ENCODE assay signal across 8 mouse cellular contexts in genomic region chr1:183047191-183047912, GRCm38 (mm10).
A peak's percentile ranks its signal among the peaks of the same experiment; 100 is the strongest.
DNase-seq lines count a peak whose midpoint lies in the region; ATAC-seq and TF ChIP-seq lines count a peak whose summit lies in the region.

No protein-coding gene starts in this region.

- no peak for TF ChIP-seq CTCF in lung, postnatal 0 days (IDR thresholded peaks at IDR 0.05)

- peak overlapping the region; percentile 54 for H3K27ac ChIP-seq in heart, embryonic 13.5 days (replicated peaks)
- no peak overlapping the region for H3K27ac ChIP-seq in heart, embryonic 10.5 days
- H3K27ac ChIP-seq in intestine, embryonic 15.5 days: no peak overlapping the region; the same call in 1 of the 2 replicates
- no peak overlapping the region for H3K27ac ChIP-seq in lung, postnatal 0 days (ENCODE audit: low read length)

- no peak for ATAC-seq in heart, embryonic 13.5 days (ENCODE audit: extremely low read depth, insufficient number of reproducible peaks, low FRiP score, low TSS enrichment)
- ATAC-seq in intestine, embryonic 15.5 days: peak; percentile 76
- ATAC-seq in lung, postnatal 0 days: peak; percentile 83

- peaks cover 42% of the 10 kb centered on the region for H3K4me1 ChIP-seq in heart, embryonic 13.5 days
- H3K4me1 ChIP-seq in heart, embryonic 10.5 days: peaks cover 32% of the 10 kb centered on the region
- H3K4me1 ChIP-seq in intestine, embryonic 15.5 days (replicated peaks): peaks cover 17% of the 10 kb centered on the region
- H3K4me1 ChIP-seq in lung, postnatal 0 days (ENCODE audit: insufficient read depth, low read depth, low read length): no peaks in the 10 kb centered on the region; the same call in 1 of the 2 replicates

- DNase-seq in heart, embryonic 10.5 days (ENCODE audit: low spot score): no peak
- peak; percentile 36 for DNase-seq in adrenal gland, adult 8-10 months
- peak; percentile 89 for DNase-seq in lung, postnatal 0 days (ENCODE audit: low spot score)
- no peak for DNase-seq in urinary bladder, postnatal 4 days (ENCODE audit: low spot score in 2 of 2)
- no peak for DNase-seq in left cerebral cortex, postnatal 25 days (ENCODE audit: low spot score in 2 of 2)
- no peak for DNase-seq in natural killer cell, adult 2 months (ENCODE audit: low spot score in 2 of 2)

- H3K4me2 ChIP-seq in heart, embryonic 13.5 days: no peak overlapping the region
- H3K4me2 ChIP-seq in intestine, embryonic 15.5 days (replicated peaks): no peak overlapping the region
- H3K4me2 ChIP-seq in lung, postnatal 0 days (replicated peaks; ENCODE audit: low read depth, low read length): no peak overlapping the region

- no peaks in the 10 kb centered on the region for H3K36me3 ChIP-seq in heart, embryonic 13.5 days
- no peaks in the 10 kb centered on the region for H3K36me3 ChIP-seq in heart, embryonic 10.5 days
- H3K36me3 ChIP-seq in intestine, embryonic 15.5 days: no peaks in the 10 kb centered on the region
- H3K36me3 ChIP-seq in lung, postnatal 0 days (ENCODE audit: insufficient read depth, low read length): no peaks in the 10 kb centered on the region

- intact Hi-C loops in left cerebral cortex, postnatal 25 days (cut with DNase I): no loop called here

- peak; percentile 85 for TF ChIP-seq EP300 in lung, postnatal 0 days (IDR thresholded peaks at IDR 0.05)

- H3K9ac ChIP-seq in heart, embryonic 13.5 days: no peak overlapping the region
- H3K9ac ChIP-seq in intestine, embryonic 15.5 days: no peak overlapping the region
- no peak overlapping the region for H3K9ac ChIP-seq in lung, postnatal 0 days (replicated peaks; ENCODE audit: low read depth)

- no peak overlapping the region for H3K4me3 ChIP-seq in heart, embryonic 13.5 days
- H3K4me3 ChIP-seq in heart, embryonic 10.5 days: no peak overlapping the region
- H3K4me3 ChIP-seq in intestine, embryonic 15.5 days (replicated peaks): no peak overlapping the region
- H3K4me3 ChIP-seq in lung, postnatal 0 days (ENCODE audit: low read depth, low read length): no peak overlapping the region

- H3K9me3 ChIP-seq in heart, embryonic 13.5 days: peaks cover 3% of the 10 kb centered on the region; the same call in 1 of the 2 replicates
- H3K9me3 ChIP-seq in heart, embryonic 10.5 days: no peaks in the 10 kb centered on the region
- no peaks in the 10 kb centered on the region for H3K9me3 ChIP-seq in intestine, embryonic 15.5 days
- H3K9me3 ChIP-seq in lung, postnatal 0 days (ENCODE audit: low read length): no peaks in the 10 kb centered on the region

- H3K27me3 ChIP-seq in heart, embryonic 13.5 days (replicated peaks): no peaks in the 10 kb centered on the region
- H3K27me3 ChIP-seq in heart, embryonic 10.5 days (ENCODE audit: insufficient read depth, poor library complexity, severe bottlenecking): no peaks in the 10 kb centered on the region
- H3K27me3 ChIP-seq in intestine, embryonic 15.5 days (replicated peaks): no peaks in the 10 kb centered on the region
- no peaks in the 10 kb centered on the region for H3K27me3 ChIP-seq in lung, postnatal 0 days (replicated peaks; ENCODE audit: insufficient read depth, low read length)

- WGBS in heart, embryonic 13.5 days: 42% methylated on average over 7 of the region's 7 CpGs
- 62% methylated on average over 7 of the region's 7 CpGs for WGBS in heart, embryonic 10.5 days
- WGBS in intestine, embryonic 15.5 days: 36% methylated on average over 7 of the region's 7 CpGs
- 24% methylated on average over 7 of the region's 7 CpGs for WGBS in lung, postnatal 0 days

Comparison
In these comparisons a context has a peak if more than half of its experiments do, and no peak if none do; other contexts are left out.
1. DNase-seq: peak in adrenal gland, adult 8-10 months (single experiment) and lung, postnatal 0 days (single experiment); none in heart, embryonic 10.5 days (single experiment), urinary bladder, postnatal 4 days (0 of 2), left cerebral cortex, postnatal 25 days (0 of 2) and natural killer cell, adult 2 months (0 of 2).